Mouse (Mus musculus) ES-CJ7 (cell line): ENCODE data around the gene Ccdc3.

ENCODE experiments used
- DNase-seq: peaks from one replicate; pipeline ENCODE4 v3.0.0; 2011; ENCODE audit warnings: low read depth, low spot score

The Ccdc3 gene

GRCm38 (mm10) chr2:5214581-5214980, 77.0 kb downstream of the Ccdc3 start:
- no peak for DNase-seq

GRCm38 (mm10) chr2:5215252-5215815, 77.8 kb downstream of the Ccdc3 start:
- no peak for DNase-seq

- DNase-seq: no peak
Observed at GRCm38 (mm10) chr2:5219206-5219605, 81.6 kb downstream of the Ccdc3 start.

- peak; percentile 81 for DNase-seq
Observed at GRCm38 (mm10) chr2:5219847-5220375, 82.3 kb downstream of the Ccdc3 start.

- no peak for DNase-seq
Observed at GRCm38 (mm10) chr2:5222571-5222970, 85.0 kb downstream of the Ccdc3 start.

- DNase-seq: no peak
Observed at GRCm38 (mm10) chr2:5236846-5237482, 99.4 kb downstream of the Ccdc3 start.

GRCm38 (mm10) chr2:5237870-5238269, 100.3 kb downstream of the Ccdc3 start:
- no peak for DNase-seq

GRCm38 (mm10) chr2:5239492-5239891, 101.9 kb downstream of the Ccdc3 start:
- DNase-seq: no peak

- no peak for DNase-seq
Observed at GRCm38 (mm10) chr2:5241469-5241897, 103.9 kb downstream of the Ccdc3 start.

- peak; percentile 78 for DNase-seq
Observed at GRCm38 (mm10) chr2:5249199-5249598, 111.6 kb downstream of the Ccdc3 start.

GRCm38 (mm10) chr2:5249969-5250368, 112.4 kb downstream of the Ccdc3 start:
- DNase-seq: peak; percentile 37

GRCm38 (mm10) chr2:5258250-5258649, 120.7 kb downstream of the Ccdc3 start:
- no peak for DNase-seq

- no peak for DNase-seq
Observed at GRCm38 (mm10) chr2:5262279-5262678, 124.7 kb downstream of the Ccdc3 start.

- DNase-seq: no peak
Observed at GRCm38 (mm10) chr2:5267980-5268379, 130.4 kb downstream of the Ccdc3 start.
